Mouse (Mus musculus): ENCODE data around the gene 1110051M20Rik. TPM values are rescaled to one million over a fixed set of nuclear protein-coding genes. Genes with fewer than 3 reads are reported as not detected.

The 1110051M20Rik gene
- polyA plus RNA-seq, 1 experiment from 2014 or later = 15.6 TPM

DNA sequence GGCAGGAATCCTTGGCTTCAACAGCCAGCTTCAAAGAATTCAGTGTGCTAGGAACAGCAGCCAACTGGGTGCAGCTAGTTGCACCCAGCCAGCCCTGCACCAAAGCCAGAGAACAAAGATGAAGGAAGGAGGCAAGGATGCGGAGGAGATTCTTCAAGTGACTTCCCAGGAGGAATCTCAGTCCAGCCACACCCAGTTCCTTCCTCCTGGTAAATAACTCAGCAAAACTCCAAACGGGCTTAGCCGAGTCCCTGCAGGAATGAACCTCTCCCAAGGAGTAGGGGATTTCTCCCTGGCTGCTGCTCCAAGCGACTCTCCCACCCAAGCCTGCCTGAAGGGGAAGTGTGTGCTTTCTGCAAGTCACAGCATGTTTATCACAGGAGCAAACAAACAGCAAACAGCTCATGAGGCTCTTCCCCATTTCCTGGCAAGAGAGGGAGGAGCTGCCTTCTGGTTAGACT, 83.4 kb downstream of the 1110051M20Rik start:
- Histone ChIP-seq H3K4me3 (ENCODE audit: low read depth, low read length) (no peak overlapping the region), H3K27me3 (replicated peaks; ENCODE audit: control insufficient read depth, insufficient read depth, low read length) (no peaks in the 10 kb centered on the region), H3K9me3 (ENCODE audit: control insufficient read depth) (no peaks in the 10 kb centered on the region), H3K36me3 (ENCODE audit: control insufficient read depth, insufficient read depth) (no peaks in the 10 kb centered on the region), H3K27ac (ENCODE audit: low read depth, low read length) (peak overlapping the region; percentile 16; the same call in 1 of the 2 replicates), H3K4me1 (replicated peaks; ENCODE audit: control insufficient read depth, insufficient read depth, low read length) (0 out of 2 replicates have a peak, but pooled peaks cover 5% of the 10 kb centered on the region), H3K9ac (ENCODE audit: low read depth, low read length) (no peak overlapping the region), H3K4me2 (replicated peaks; ENCODE audit: low read depth) (no peak overlapping the region)
- TF ChIP-seq CTCF (IDR thresholded peaks at IDR 0.05; ENCODE audit: low read depth) = no peak
- WGBS = 15% methylated on average over 4 of the region's 4 CpGs
- no peak for ATAC-seq

DNA sequence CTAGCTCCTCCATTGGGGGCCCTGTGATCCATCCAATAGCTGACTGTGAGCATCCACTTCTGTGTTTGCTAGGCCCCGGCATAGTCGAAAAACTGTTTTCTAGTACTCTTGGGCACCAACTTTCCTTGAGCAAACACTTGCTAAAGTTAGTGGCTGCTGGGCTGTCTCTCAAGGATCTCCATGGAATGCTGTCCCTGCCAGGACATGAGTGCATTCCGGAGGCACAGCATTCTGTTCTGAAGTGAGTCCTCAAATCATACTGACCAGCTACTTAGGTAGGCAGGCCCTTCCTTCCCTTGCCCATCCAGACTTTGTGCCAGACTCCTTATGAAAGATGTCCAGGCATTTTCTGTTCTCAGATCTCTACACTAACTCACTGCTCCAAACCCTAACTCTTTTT, 88.7 kb downstream of the 1110051M20Rik start:
- Histone ChIP-seq H3K4me2 (replicated peaks; ENCODE audit: low read depth) (no peak overlapping the region), H3K9ac (ENCODE audit: low read depth, low read length) (no peak overlapping the region), H3K4me3 (ENCODE audit: low read depth, low read length) (no peak overlapping the region), H3K4me1 (replicated peaks; ENCODE audit: control insufficient read depth, insufficient read depth, low read length) (no peaks in the 10 kb centered on the region; the same call in 1 of the 2 replicates), H3K36me3 (ENCODE audit: control insufficient read depth, insufficient read depth) (no peaks in the 10 kb centered on the region), H3K27ac (ENCODE audit: low read depth, low read length) (no peak overlapping the region), H3K9me3 (ENCODE audit: control insufficient read depth) (no peaks in the 10 kb centered on the region), H3K27me3 (replicated peaks; ENCODE audit: control insufficient read depth, insufficient read depth, low read length) (no peaks in the 10 kb centered on the region)
- 88% methylated on average over 3 of the region's 3 CpGs for WGBS
- no peak for ATAC-seq
- no peak for TF ChIP-seq CTCF (IDR thresholded peaks at IDR 0.05; ENCODE audit: low read depth)

DNA sequence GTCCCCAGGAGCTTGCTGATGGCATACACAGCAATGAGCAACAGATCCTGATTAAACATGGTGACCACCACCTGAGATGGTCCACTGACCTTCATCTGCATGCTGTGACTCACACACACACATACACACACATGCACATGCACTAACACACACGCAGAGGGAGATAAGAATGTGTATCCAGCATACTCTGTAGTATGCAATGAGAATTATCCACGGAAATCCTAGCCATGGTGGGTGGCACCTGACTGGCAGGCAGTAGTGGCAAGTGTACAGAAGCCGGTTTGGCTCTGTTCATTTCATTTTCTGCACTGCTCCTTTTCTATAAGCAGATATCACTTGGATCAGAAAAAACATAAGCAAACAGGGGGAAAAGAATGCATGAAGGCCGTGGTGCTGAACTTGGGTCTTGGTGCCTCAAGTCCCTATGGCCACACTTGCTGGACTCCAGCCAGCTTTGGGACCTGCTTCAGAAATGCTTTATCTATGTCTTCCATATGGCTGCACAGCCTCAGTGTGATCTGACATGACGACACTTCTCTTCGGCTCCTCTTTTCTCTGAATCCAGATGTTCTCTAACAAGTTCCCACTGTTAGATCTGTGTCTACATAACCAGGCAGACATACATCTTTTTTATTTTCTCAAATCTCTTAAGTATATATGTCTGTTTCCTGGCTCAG, 89.6 kb downstream of the 1110051M20Rik start:
- ATAC-seq = no peak
- TF ChIP-seq CTCF (IDR thresholded peaks at IDR 0.05; ENCODE audit: low read depth) = no peak
- H3K27ac ChIP-seq (ENCODE audit: low read depth, low read length) = no peak overlapping the region

GRCm38 (mm10) chr2:91353854-91354253, 90.7 kb downstream of the 1110051M20Rik start:
- Histone ChIP-seq H3K36me3 (ENCODE audit: control insufficient read depth, insufficient read depth) (no peaks in the 10 kb centered on the region), H3K27ac (ENCODE audit: low read depth, low read length) (no peak overlapping the region), H3K9me3 (ENCODE audit: control insufficient read depth) (no peaks in the 10 kb centered on the region), H3K4me2 (replicated peaks; ENCODE audit: low read depth) (no peak overlapping the region), H3K4me3 (ENCODE audit: low read depth, low read length) (no peak overlapping the region), H3K27me3 (replicated peaks; ENCODE audit: control insufficient read depth, insufficient read depth, low read length) (no peaks in the 10 kb centered on the region), H3K4me1 (replicated peaks; ENCODE audit: control insufficient read depth, insufficient read depth, low read length) (no peaks in the 10 kb centered on the region; the same call in 1 of the 2 replicates), H3K9ac (ENCODE audit: low read depth, low read length) (no peak overlapping the region)
- no peak for TF ChIP-seq CTCF (IDR thresholded peaks at IDR 0.05; ENCODE audit: low read depth)
- 53% methylated on average over 3 of the region's 3 CpGs for WGBS
- ATAC-seq = no peak

More for the DNA sequence above, 89.6 kb downstream of the 1110051M20Rik start:
- Histone ChIP-seq H3K9ac (ENCODE audit: low read depth, low read length) (no peak overlapping the region), H3K4me2 (replicated peaks; ENCODE audit: low read depth) (no peak overlapping the region), H3K9me3 (ENCODE audit: control insufficient read depth) (no peaks in the 10 kb centered on the region), H3K4me1 (replicated peaks; ENCODE audit: control insufficient read depth, insufficient read depth, low read length) (no peaks in the 10 kb centered on the region; the same call in 1 of the 2 replicates), H3K36me3 (ENCODE audit: control insufficient read depth, insufficient read depth) (no peaks in the 10 kb centered on the region), H3K4me3 (ENCODE audit: low read depth, low read length) (no peak overlapping the region), H3K27me3 (replicated peaks; ENCODE audit: control insufficient read depth, insufficient read depth, low read length) (no peaks in the 10 kb centered on the region)
- 52% methylated on average over 6 of the region's 6 CpGs for WGBS

DNA sequence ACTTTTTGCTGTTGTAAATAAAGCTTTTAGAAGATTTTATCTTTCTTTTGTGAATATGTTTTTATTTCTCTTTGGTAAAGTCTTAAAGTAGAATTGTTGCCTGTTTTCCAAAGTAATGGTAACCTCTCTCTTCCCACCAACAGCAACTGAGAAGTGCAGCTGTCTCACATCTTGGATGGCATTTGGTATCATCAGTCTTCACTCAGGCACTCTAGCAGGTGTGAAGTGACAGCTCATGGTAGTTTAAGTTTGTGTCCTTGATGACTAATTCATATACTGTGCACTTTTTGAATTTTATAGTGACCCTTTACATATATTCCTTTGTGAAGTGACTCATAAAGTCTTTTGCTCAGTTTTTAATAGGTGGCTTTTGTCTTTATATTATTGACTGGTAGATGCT, 92.7 kb downstream of the 1110051M20Rik start:
- H3K27ac ChIP-seq (ENCODE audit: low read depth, low read length) = no peak overlapping the region
- no peaks in the 10 kb centered on the region; the same call in 1 of the 2 replicates for H3K4me1 ChIP-seq (replicated peaks; ENCODE audit: control insufficient read depth, insufficient read depth, low read length)
- no peak overlapping the region for H3K9ac ChIP-seq (ENCODE audit: low read depth, low read length)
- no peaks in the 10 kb centered on the region for H3K9me3 ChIP-seq (ENCODE audit: control insufficient read depth)
- H3K4me2 ChIP-seq (replicated peaks; ENCODE audit: low read depth) = no peak overlapping the region
- no peaks in the 10 kb centered on the region for H3K36me3 ChIP-seq (ENCODE audit: control insufficient read depth, insufficient read depth)
- no peak for ATAC-seq
- no peaks in the 10 kb centered on the region for H3K27me3 ChIP-seq (replicated peaks; ENCODE audit: control insufficient read depth, insufficient read depth, low read length)
- H3K4me3 ChIP-seq (ENCODE audit: low read depth, low read length) = no peak overlapping the region
- TF ChIP-seq CTCF (IDR thresholded peaks at IDR 0.05; ENCODE audit: low read depth) = no peak

DNA sequence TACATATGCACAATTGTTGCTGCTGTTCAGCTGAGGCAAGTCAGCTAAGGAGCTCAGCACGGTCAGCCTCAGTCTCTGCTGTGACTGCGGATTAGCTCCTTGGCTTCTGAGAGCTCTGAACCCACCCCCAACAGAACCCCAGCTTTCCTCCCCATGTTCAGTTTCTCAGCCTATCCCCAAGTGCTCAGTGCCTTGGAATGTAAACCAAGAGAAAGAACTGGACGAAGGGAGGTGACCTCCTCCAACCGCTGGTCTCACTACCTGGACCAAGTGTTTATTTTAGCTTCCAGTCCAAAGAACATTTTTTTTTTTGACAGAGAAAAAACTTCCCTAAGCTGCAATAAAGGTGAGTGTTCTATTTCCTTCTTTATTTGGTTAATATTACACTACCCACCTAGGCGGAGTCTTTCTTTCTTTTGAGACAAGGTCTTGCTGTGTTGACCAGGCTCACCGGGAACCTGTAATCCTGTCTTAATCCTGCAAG, 94.5 kb downstream of the 1110051M20Rik start:
- TF ChIP-seq CTCF (IDR thresholded peaks at IDR 0.05; ENCODE audit: low read depth) = no peak
- whole genome bisulfite sequencing = 27% methylated on average over 6 of the region's 6 CpGs

More for the DNA sequence above, 94.5 kb downstream of the 1110051M20Rik start:
- Histone ChIP-seq H3K9me3 (ENCODE audit: control insufficient read depth) (no peaks in the 10 kb centered on the region), H3K9ac (ENCODE audit: low read depth, low read length) (no peak overlapping the region), H3K36me3 (ENCODE audit: control insufficient read depth, insufficient read depth) (no peaks in the 10 kb centered on the region), H3K4me2 (replicated peaks; ENCODE audit: low read depth) (peak overlapping the region; percentile 46), H3K4me1 (replicated peaks; ENCODE audit: control insufficient read depth, insufficient read depth, low read length) (no peaks in the 10 kb centered on the region; the same call in 1 of the 2 replicates), H3K27ac (ENCODE audit: low read depth, low read length) (peak overlapping the region; percentile 87), H3K4me3 (ENCODE audit: low read depth, low read length) (no peak overlapping the region), H3K27me3 (replicated peaks; ENCODE audit: control insufficient read depth, insufficient read depth, low read length) (no peaks in the 10 kb centered on the region)
- peak; percentile 76 for ATAC-seq

Data from intestine, postnatal 0 days (tissue).